ENCODE assay signal across 29 mouse cellular contexts in genomic region chr8:13605920-13606480, GRCm38 (mm10). TPM values are rescaled to one million over a fixed set of nuclear protein-coding genes. Genes with fewer than 3 reads are reported as not detected.
DNase-seq lines count a peak whose midpoint lies in the region; ATAC-seq and TF ChIP-seq lines count a peak whose summit lies in the region.
"Had no signal": no experiment of that assay in that cellular context is flagged by ENCODE, and none has a peak within 500 bp of the region (broad histone marks: within the 10 kb centered on the region; RNA-seq: fewer than 3 reads in every experiment).

No protein-coding gene starts in this region.

- no peak overlapping the region for H3K9ac ChIP-seq in heart, postnatal 0 days (replicated peaks; ENCODE audit: low read depth, low read length)
- no peak overlapping the region for H3K9ac ChIP-seq in liver, embryonic 12.5 days
- H3K9ac ChIP-seq: embryonic facial prominence, embryonic 13.5 days; forebrain, embryonic 12.5 days; limb, embryonic 12.5 days; liver, embryonic 15.5 days; midbrain, embryonic 12.5 days had no signal

- peaks cover 30% of the 10 kb centered on the region for H3K36me3 ChIP-seq in heart, embryonic 10.5 days
- H3K36me3 ChIP-seq in heart, postnatal 0 days (replicated peaks; ENCODE audit: control insufficient read depth, insufficient read depth, low read length), result peaks cover 25% of the 10 kb centered on the region
- H3K36me3 ChIP-seq in liver, embryonic 12.5 days, result peaks cover 31% of the 10 kb centered on the region
- H3K36me3 ChIP-seq: limb, embryonic 12.5 days; liver, embryonic 15.5 days had no signal

- H3K9me3 ChIP-seq in heart, embryonic 10.5 days, result no peaks in the 10 kb centered on the region
- no peaks in the 10 kb centered on the region for H3K9me3 ChIP-seq in heart, postnatal 0 days (replicated peaks; ENCODE audit: control insufficient read depth, low read length)
- H3K9me3 ChIP-seq in liver, embryonic 12.5 days (replicated peaks), result no peaks in the 10 kb centered on the region
- H3K9me3 ChIP-seq: embryonic facial prominence, embryonic 13.5 days; forebrain, embryonic 12.5 days; limb, embryonic 12.5 days; liver, embryonic 15.5 days; midbrain, embryonic 12.5 days had no signal

- no peak for DNase-seq in heart, embryonic 10.5 days (ENCODE audit: low spot score)
- no peak for DNase-seq in heart, postnatal 36 days
- DNase-seq in heart, postnatal 0 days (ENCODE audit: low spot score), result no peak
- no peak for DNase-seq in heart, adult 11 months
- DNase-seq in liver, result no peak
- DNase-seq in cerebellum, adult 9-10 months, result no peak
- DNase-seq: adrenal gland, postnatal 36 days; cerebellum, adult 11 months; cerebellum, postnatal 10 days; gastrocnemius, postnatal 10 days; kidney, adult 8-10 months; kidney, postnatal 10 days; lung, postnatal 4 days; thymus, adult 2 months had no signal

- intact Hi-C loops in heart, postnatal 36 days (cut with DNase I), result no loop called here

- WGBS in heart, embryonic 10.5 days, result 54% methylated on average over 7 of the region's 7 CpGs
- 53% methylated on average over 7 of the region's 7 CpGs for WGBS in heart, postnatal 0 days
- 43% methylated on average over 7 of the region's 7 CpGs for WGBS in liver, embryonic 12.5 days (ENCODE audit: insufficient replicate concordance)

- H3K4me2 ChIP-seq in heart, postnatal 0 days (ENCODE audit: low read depth, low read length), result no peak overlapping the region
- H3K4me2 ChIP-seq in liver, embryonic 12.5 days, result no peak overlapping the region
- H3K4me2 ChIP-seq: embryonic facial prominence, embryonic 13.5 days; forebrain, embryonic 12.5 days; limb, embryonic 12.5 days; liver, embryonic 15.5 days; midbrain, embryonic 12.5 days had no signal

- TF ChIP-seq EP300 in heart, postnatal 0 days (IDR thresholded peaks at IDR 0.05; ENCODE audit: low read depth), result no peak

- no peak for TF ChIP-seq CTCF in heart, postnatal 0 days (IDR thresholded peaks at IDR 0.05; ENCODE audit: low read depth)

- H3K27ac ChIP-seq in heart, embryonic 10.5 days, result peak overlapping the region; percentile 64
- no peak overlapping the region; the same call in 1 of the 2 replicates for H3K27ac ChIP-seq in heart, postnatal 0 days (ENCODE audit: low read depth)
- H3K27ac ChIP-seq in liver, embryonic 12.5 days, result 0 out of 2 replicates have a peak overlapping the region, but pooled peaks have one; percentile 37
- H3K27ac ChIP-seq: embryonic facial prominence, embryonic 13.5 days; forebrain, embryonic 12.5 days; limb, embryonic 12.5 days; liver, embryonic 15.5 days; midbrain, embryonic 12.5 days; stomach, postnatal 0 days had no signal

- ATAC-seq in heart, postnatal 0 days (ENCODE audit: insufficient read depth, low read depth), result peak; percentile 44; the same call in 1 of the 2 replicates
- ATAC-seq in liver, embryonic 12.5 days, result peak; percentile 21; the same call in 1 of the 2 replicates
- ATAC-seq in megakaryocyte-erythroid progenitor cell, adult 5-6 weeks (replicated peaks; ENCODE audit: low FRiP score, low TSS enrichment, poor library complexity, severe bottlenecking), result peak; percentile 48
- ATAC-seq: CD4-positive, CD25-positive, alpha-beta regulatory T cell, adult 4 months; Patski had no signal

- no peaks in the 10 kb centered on the region for H3K27me3 ChIP-seq in heart, embryonic 10.5 days (ENCODE audit: insufficient read depth, poor library complexity, severe bottlenecking)
- no peaks in the 10 kb centered on the region for H3K27me3 ChIP-seq in heart, postnatal 0 days (ENCODE audit: control insufficient read depth, insufficient read depth, low read length)
- no peaks in the 10 kb centered on the region for H3K27me3 ChIP-seq in liver, embryonic 12.5 days (replicated peaks)
- H3K27me3 ChIP-seq: embryonic facial prominence, embryonic 13.5 days; forebrain, embryonic 12.5 days; limb, embryonic 12.5 days; liver, embryonic 15.5 days; midbrain, embryonic 12.5 days; Patski had no signal

- H3K4me3 ChIP-seq in heart, embryonic 10.5 days, result no peak overlapping the region
- no peak overlapping the region for H3K4me3 ChIP-seq in heart, postnatal 0 days (ENCODE audit: low read depth, low read length)
- no peak overlapping the region for H3K4me3 ChIP-seq in liver, embryonic 12.5 days
- H3K4me3 ChIP-seq: embryonic facial prominence, embryonic 13.5 days; erythroblast, embryonic 14.5 days; forebrain, embryonic 12.5 days; limb, embryonic 12.5 days; liver, embryonic 15.5 days; midbrain, embryonic 12.5 days had no signal

- H3K4me1 ChIP-seq in heart, embryonic 10.5 days, result peaks cover 22% of the 10 kb centered on the region
- peaks cover 16% of the 10 kb centered on the region; the same call in 1 of the 2 replicates for H3K4me1 ChIP-seq in heart, postnatal 0 days (ENCODE audit: control insufficient read depth, insufficient read depth)
- H3K4me1 ChIP-seq in liver, embryonic 12.5 days, result peaks cover 23% of the 10 kb centered on the region
- H3K4me1 ChIP-seq: embryonic facial prominence, embryonic 13.5 days; forebrain, embryonic 12.5 days; limb, embryonic 12.5 days; midbrain, embryonic 12.5 days had no signal

RNA-seq across cellular contexts. Expression of gene 1700029H14Rik, which starts 43.7 kb away (rescaled TPM):
- not detected in 2 replicates for polyA plus RNA-seq in heart, embryonic 10.5 days (2016; fragmentation: Nextera tagmentation; extraction: Ambion mirVana)
- total RNA-seq in heart, postnatal 36 days (2021), result not detected
- total RNA-seq in heart, postnatal 0 days (2014; rRNA removed; ENCODE audit: low replicate concordance), result not detected in 2 replicates
- not detected in 2 replicates for polyA plus RNA-seq in heart, postnatal 0 days (2015; fragmentation: Nextera tagmentation; extraction: Ambion mirVana)
- polyA plus RNA-seq in liver, embryonic 12.5 days (2016; fragmentation: Nextera tagmentation; extraction: Ambion mirVana), result not detected in 2 replicates
- not detected in 2 replicates for total RNA-seq in megakaryocyte-erythroid progenitor cell, adult 5-6 weeks (2014; fragmentation: Nextera tagmentation)
- total RNA-seq in megakaryocyte-erythroid progenitor cell, adult 5-6 weeks (2017), result not detected in 2 replicates
- total RNA-seq: adrenal gland, adult 18-20 months; adrenal gland, postnatal 36 days; gastrocnemius, postnatal 10 days; left cerebral cortex, postnatal 14 days had no signal
- polyA plus RNA-seq: embryonic facial prominence, embryonic 13.5 days; erythroblast, embryonic 14.5 days; forebrain, embryonic 12.5 days; hindbrain, embryonic 11.5 days; limb, embryonic 12.5 days; liver, embryonic 15.5 days; lung, embryonic 16.5 days; midbrain, embryonic 12.5 days; Patski; stomach, postnatal 0 days had no signal
